Mouse (Mus musculus): Measurements from ENCODE around the gene Srebf2. TPM values are rescaled to one million over a fixed set of nuclear protein-coding genes. Genes with fewer than 3 reads are reported as not detected.

Gene Srebf2
- polyA plus RNA-seq, 1 experiment from 2014 or later: 200 TPM

DNA sequence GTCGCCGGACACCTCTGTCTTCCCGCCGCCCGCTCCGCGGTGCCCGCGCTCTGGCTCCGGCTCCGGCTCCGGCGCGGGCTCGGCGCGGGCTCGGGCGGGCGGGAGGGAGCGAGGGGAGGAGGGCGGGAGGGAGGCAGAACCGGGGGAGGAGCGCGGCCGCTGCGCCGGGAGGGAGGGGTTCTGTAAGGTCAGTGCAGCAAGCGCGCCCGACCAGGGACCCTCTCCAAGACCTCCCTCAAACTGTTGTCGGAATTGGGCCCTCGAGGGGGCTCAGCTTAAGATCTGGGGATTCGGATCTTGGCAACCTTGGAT lies 65.7 kb downstream of the Srebf2 start, which contains the start of gene Shisa8:
Gene Shisa8 (minus strand): TSS at position 64 of the 312 bp plus-strand sequence.
- Histone ChIP-seq H3K9ac (peak within 1 kb of the TSS; percentile 55), H3K4me1 (peaks cover 40% of the 10 kb centered on the region)

DNA sequence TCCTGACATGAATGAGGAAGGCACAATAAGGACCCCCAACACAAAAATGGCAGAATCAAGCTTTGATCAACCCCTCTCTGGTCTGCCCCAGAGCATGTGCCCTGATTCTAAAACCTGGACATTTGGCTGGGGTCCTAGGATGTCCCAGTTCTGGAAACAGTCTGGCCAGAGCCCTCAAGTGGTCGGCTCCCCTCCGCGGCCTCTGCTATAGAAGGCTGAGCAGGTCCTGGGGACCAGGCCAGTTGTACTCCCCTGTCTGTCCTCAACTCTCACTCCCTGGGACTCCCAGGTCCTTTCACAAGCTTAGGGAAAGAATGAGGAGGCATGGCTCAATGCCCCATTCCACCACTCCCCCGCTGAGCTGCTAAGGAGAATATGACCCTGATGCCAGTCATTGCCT lies 66.2 kb downstream of the Srebf2 start:
- WGBS: 9% methylated on average over 4 of the region's 4 CpGs

More for the DNA sequence above, 65.7 kb downstream of the Srebf2 start, which contains the start of gene Shisa8:
- no peak for ATAC-seq
- peak within 1 kb of the TSS; percentile 44 for H3K4me3 ChIP-seq
- peak within 1 kb of the TSS; percentile 70 for H3K4me2 ChIP-seq
- no peaks in the 10 kb centered on the region for H3K36me3 ChIP-seq (ENCODE audit: poor library complexity, severe bottlenecking)
- 0% methylated on average over 15 of the region's 34 CpGs for WGBS
- H3K9me3 ChIP-seq (replicated peaks): no peaks in the 10 kb centered on the region
- peaks cover 92% of the 10 kb centered on the region for H3K27me3 ChIP-seq
- no peak within 1 kb of the TSS for H3K27ac ChIP-seq

DNA sequence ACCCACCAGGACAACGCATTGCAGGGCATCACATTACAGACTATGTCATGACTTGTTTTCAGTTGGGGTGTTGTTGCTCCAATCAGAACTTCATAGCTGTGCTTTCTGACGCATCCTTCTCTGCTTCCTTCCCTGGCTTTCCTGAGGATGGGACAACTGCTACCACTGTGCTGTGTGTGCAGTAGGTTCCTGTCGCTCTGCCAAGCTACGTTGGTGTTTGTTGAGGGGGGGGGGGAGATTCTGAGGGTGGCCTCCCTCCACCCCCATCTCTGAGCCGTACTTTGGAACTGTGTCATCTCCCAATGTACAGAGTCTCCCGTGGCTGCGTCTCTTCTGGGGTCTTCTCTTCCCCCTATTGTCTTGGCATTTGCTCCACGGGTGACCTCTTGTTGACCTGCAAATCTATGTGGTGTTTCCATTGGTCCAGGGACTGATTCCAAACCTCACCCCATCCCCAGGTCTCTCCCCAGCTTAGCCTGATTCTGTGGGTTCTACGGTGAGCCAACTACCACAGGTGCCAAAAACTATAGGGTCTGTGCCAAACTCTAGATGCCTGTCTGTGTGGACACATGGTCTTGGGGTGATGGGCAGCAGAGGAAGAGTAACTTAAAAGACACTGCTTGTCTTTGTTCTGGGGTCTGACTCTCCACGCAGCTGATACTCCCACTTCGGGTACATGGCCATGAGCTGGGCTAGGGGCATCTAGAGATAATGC lies 68.5 kb downstream of the Srebf2 start:
- Histone ChIP-seq H3K27ac (no peak overlapping the region), H3K4me2 (peak overlapping the region; percentile 7; the same call in 1 of the 2 replicates), H3K4me1 (peaks cover 51% of the 10 kb centered on the region), H3K27me3 (peaks cover 71% of the 10 kb centered on the region), H3K4me3 (no peak overlapping the region), H3K9me3 (replicated peaks) (no peaks in the 10 kb centered on the region), H3K36me3 (ENCODE audit: poor library complexity, severe bottlenecking) (no peaks in the 10 kb centered on the region), H3K9ac (no peak overlapping the region)
- WGBS: 28% methylated on average over 11 of the region's 11 CpGs
- ATAC-seq: no peak

More for the DNA sequence above, 66.2 kb downstream of the Srebf2 start:
- no peaks in the 10 kb centered on the region for H3K9me3 ChIP-seq (replicated peaks)
- H3K4me3 ChIP-seq: no peak overlapping the region
- H3K4me1 ChIP-seq: peaks cover 40% of the 10 kb centered on the region
- peaks cover 87% of the 10 kb centered on the region for H3K27me3 ChIP-seq
- no peak overlapping the region; the same call in 1 of the 2 replicates for H3K4me2 ChIP-seq
- ATAC-seq: no peak
- no peaks in the 10 kb centered on the region for H3K36me3 ChIP-seq (ENCODE audit: poor library complexity, severe bottlenecking)
- no peak overlapping the region for H3K9ac ChIP-seq
- no peak overlapping the region for H3K27ac ChIP-seq

DNA sequence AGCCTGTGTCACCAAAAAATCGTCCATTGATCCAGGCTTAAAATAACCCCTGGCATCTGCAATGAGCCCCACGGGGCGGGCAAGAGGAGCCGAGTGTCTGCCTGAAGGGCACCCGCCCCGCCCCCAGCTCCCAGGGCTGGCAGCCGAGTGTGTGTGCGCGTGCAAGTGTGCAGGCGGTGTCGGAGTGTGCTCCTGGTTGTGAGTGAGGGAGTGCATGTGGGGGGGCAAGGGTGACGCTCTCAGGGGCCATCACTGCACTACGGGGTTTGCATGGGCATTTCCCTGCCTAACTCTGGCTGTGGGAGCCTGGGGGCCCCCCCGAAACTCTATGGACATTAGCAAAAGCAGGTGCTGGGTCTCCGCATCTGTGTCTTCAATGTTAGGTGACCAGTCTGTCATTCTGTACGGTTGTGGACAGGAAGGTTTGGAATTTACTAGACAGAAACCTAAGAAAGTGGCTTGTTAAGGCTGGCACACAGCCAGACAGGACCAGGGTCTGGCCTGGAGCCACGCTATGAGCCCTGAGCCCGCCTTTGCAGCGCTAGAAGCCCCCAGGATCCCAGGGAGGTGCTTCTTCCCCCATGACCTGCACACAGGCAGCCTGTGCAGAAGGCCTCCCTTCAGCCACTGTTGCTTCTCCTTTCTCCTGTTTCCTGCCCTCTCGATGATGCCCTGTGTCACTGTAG lies 69.3 kb downstream of the Srebf2 start:
- no peak overlapping the region for H3K27ac ChIP-seq
- H3K9ac ChIP-seq: 0 out of 2 replicates have a peak overlapping the region, but pooled peaks have one; percentile 17
- WGBS: 40% methylated on average over 20 of the region's 20 CpGs
- H3K36me3 ChIP-seq (ENCODE audit: poor library complexity, severe bottlenecking): no peaks in the 10 kb centered on the region
- no peak overlapping the region for H3K4me3 ChIP-seq
- ATAC-seq: peak; percentile 30; the same call in 1 of the 2 replicates
- no peaks in the 10 kb centered on the region for H3K9me3 ChIP-seq (replicated peaks)
- peak overlapping the region; percentile 7; the same call in 1 of the 2 replicates for H3K4me2 ChIP-seq
- peaks cover 58% of the 10 kb centered on the region for H3K4me1 ChIP-seq
- peaks cover 63% of the 10 kb centered on the region for H3K27me3 ChIP-seq

DNA sequence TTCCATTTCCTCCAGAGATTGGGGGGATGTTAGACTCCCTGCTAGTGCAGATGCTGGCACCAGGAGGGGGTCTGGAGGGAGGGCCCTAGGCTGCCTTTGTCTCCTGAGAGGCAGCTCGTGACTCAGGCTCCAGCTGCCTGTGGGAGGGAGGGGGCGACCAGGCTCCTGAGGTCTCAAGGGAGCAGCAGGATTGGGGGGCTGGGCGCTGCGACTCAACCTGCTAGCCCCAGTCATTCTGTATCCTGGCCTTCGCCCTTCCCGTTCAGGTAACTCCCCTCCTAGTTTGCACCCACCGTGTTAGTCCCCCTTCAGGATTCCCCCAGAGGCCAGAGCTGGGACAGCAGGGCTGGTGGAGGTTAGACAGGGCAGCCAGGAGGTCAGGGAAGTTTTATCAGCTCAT lies 70.1 kb downstream of the Srebf2 start:
- WGBS: 13% methylated on average over 7 of the region's 7 CpGs

DNA sequence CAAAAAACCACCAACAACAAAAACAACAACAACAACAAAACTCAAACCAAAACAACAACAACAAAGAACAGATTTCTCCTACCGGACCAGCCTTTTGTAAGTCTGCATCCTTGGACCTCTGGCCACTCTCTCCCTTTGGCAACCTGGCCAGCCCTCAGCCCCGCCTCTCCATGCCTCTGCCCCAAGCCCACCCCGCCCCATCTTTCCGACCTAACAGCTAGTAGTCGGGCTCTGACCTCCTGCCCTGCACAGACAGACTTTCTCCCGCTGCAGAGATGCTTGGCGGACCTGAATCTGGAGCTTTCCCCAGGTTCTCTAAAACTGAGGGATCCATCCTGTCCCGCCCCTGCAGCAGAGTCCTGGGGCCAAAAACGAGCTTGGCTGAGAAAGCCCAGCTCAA lies 71.0 kb downstream of the Srebf2 start:
- ATAC-seq: no peak
- H3K27ac ChIP-seq: no peak overlapping the region
- peaks cover 49% of the 10 kb centered on the region for H3K27me3 ChIP-seq
- no peak overlapping the region for H3K4me3 ChIP-seq
- H3K9me3 ChIP-seq (replicated peaks): no peaks in the 10 kb centered on the region
- H3K9ac ChIP-seq: no peak overlapping the region
- H3K4me2 ChIP-seq: no peak overlapping the region
- H3K36me3 ChIP-seq (ENCODE audit: poor library complexity, severe bottlenecking): no peaks in the 10 kb centered on the region
- WGBS: 32% methylated on average over 9 of the region's 9 CpGs
- peaks cover 41% of the 10 kb centered on the region for H3K4me1 ChIP-seq

More for the DNA sequence above, 70.1 kb downstream of the Srebf2 start:
- Histone ChIP-seq H3K9me3 (replicated peaks) (no peaks in the 10 kb centered on the region), H3K36me3 (ENCODE audit: poor library complexity, severe bottlenecking) (no peaks in the 10 kb centered on the region), H3K4me1 (peaks cover 51% of the 10 kb centered on the region), H3K4me2 (no peak overlapping the region), H3K9ac (no peak overlapping the region), H3K27ac (no peak overlapping the region), H3K4me3 (no peak overlapping the region), H3K27me3 (peaks cover 55% of the 10 kb centered on the region)
- ATAC-seq: peak; percentile 34; the same call in 1 of the 2 replicates

DNA sequence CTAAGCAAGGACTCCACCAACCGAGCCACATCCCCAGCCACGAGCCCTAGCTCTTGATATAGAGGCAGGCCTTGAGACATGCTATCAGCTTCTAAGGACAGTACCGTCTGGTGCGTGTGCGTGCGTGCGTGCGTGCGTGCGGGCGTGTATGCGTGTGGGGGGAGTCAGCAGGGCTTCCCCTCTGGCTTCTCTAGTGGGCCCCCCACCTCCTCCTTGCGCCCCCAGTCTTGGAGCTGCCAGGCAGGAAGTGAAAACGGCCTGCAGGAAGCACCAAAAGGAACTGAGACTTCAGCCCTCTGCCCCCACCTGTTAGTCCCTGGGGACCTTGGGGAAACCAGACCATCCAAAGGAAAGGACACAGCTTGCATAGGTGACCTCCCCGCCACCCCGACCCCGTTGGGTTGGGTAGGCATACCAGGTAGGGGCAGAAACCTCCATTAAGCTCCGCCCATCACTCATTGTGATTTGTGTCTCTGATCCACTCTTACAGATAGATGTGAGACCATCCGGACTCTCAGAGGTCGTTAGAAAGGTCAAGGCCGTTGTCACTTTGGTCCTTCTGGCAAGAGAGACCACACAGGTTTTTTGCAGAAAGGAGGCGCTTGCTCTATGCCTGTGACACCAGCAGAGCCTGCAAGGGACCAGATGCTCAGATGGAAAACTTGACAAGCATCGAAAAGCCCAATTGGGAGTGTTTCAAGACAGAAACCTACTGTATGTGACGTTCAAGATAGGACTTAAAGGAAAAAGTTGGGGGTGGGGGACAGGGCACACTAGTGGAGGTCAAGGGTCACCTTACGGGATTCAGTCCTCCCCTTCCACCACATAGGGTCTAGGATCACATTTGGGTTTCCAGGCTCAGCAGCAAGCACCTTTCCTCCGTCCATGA lies 72.0 kb downstream of the Srebf2 start:
- 82% methylated on average over 26 of the region's 26 CpGs for WGBS
- Histone ChIP-seq H3K4me1 (peaks cover 44% of the 10 kb centered on the region), H3K9ac (no peak overlapping the region), H3K4me3 (no peak overlapping the region), H3K4me2 (no peak overlapping the region), H3K36me3 (ENCODE audit: poor library complexity, severe bottlenecking) (no peaks in the 10 kb centered on the region), H3K27ac (no peak overlapping the region), H3K9me3 (replicated peaks) (no peaks in the 10 kb centered on the region), H3K27me3 (peaks cover 45% of the 10 kb centered on the region)
- ATAC-seq: no peak

DNA sequence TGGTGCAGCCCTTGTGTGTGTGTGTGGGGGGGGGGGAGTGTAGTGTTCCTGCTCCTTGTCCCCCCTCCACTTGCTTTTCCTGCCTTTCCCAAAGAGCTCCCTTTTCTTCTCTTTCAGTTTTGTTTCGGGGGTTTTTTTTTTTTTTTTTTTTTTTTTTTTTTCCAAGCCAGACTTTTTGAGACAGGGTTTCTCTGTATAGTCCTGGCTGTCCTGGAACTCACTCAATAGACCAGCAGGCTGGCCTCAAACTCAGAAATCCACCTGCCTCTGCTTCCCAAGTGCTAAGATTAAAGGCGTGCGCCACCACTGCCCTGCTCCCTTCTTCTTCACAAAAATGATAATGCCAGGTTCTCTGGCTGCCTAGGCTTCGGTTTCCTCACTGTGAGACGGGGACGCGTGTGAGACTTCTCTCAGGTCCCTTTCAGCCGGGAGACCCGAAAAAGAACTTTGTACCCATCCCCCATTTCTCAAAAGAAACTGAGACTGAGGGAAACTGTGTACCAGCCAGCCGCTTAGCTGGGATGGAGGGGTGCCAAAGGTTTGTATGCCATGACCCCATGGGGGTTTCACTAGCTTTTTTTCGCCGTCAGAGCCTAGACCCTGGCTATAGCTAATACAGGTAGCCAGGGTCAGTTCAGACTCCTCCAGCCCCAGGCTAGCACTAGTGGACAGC lies 73.2 kb downstream of the Srebf2 start:
- no peak overlapping the region for H3K9ac ChIP-seq
- H3K4me3 ChIP-seq: no peak overlapping the region
- no peak for ATAC-seq
- 54% methylated on average over 12 of the region's 12 CpGs for WGBS
- no peaks in the 10 kb centered on the region for H3K36me3 ChIP-seq (ENCODE audit: poor library complexity, severe bottlenecking)
- H3K9me3 ChIP-seq (replicated peaks): no peaks in the 10 kb centered on the region
- peaks cover 47% of the 10 kb centered on the region for H3K27me3 ChIP-seq
- H3K27ac ChIP-seq: no peak overlapping the region
- H3K4me1 ChIP-seq: peaks cover 51% of the 10 kb centered on the region
- no peak overlapping the region for H3K4me2 ChIP-seq

DNA sequence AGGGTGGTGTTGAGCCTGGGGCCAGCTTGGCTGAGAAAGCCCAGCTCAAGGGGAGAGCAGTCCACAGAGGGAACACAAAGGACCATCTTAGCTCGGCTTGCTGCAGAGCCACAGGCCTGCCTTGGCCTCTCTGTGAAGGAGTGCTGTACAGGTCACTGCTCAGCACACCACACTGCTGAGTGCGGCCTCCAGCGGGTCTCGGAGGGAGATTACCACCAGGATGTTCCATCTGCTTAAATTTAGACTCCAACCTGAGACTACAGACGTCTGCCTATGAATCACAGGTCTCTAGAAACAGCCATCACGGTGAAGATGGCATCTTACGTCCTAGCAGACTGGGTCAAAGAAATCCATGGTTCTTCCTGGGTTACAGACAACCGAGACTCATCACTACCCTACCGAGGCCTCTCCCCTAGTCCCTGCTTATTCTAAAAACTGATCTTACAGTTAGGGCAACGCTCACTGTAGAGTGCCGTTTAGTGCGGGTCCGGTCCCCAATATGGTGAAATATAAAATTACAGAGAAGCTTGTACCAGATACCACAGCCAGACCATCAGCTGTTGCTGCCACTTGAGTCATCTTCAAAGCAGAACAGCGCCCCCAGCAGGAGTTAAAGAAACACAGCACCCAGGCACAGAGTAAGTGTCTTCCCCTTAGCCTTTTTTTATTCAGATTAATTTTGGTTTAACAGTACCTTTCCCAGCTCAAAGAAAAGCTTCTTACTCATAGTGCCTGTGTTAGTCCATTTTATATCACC lies 74.3 kb downstream of the Srebf2 start:
- Histone ChIP-seq H3K9ac (no peak overlapping the region), H3K27ac (no peak overlapping the region), H3K9me3 (replicated peaks) (no peaks in the 10 kb centered on the region), H3K4me1 (peaks cover 40% of the 10 kb centered on the region), H3K4me2 (no peak overlapping the region), H3K27me3 (peaks cover 38% of the 10 kb centered on the region), H3K36me3 (ENCODE audit: poor library complexity, severe bottlenecking) (no peaks in the 10 kb centered on the region), H3K4me3 (no peak overlapping the region)
- WGBS: 61% methylated on average over 14 of the region's 14 CpGs
- no peak for ATAC-seq

DNA sequence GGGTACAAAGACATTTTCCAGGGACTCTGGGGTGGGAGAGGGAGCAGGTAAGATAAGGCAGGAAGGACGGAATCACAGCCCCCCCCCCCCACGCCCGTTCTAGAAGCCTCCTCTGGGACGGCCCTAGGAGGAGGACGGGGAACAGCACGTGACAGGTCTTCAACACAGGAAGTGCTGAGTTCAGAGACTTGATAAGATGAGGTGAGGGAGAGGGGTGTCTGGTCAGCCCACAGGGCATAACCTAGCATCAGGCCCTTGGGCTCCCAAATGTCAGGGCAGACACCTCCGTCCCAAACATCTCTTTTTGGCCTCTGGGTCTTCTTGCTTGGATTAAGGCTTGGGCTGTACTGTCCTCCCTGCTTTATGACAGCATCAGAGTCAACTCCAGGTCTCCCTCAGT lies 76.3 kb downstream of the Srebf2 start:
- no peak overlapping the region for H3K27ac ChIP-seq
- H3K4me3 ChIP-seq: no peak overlapping the region
- no peaks in the 10 kb centered on the region for H3K36me3 ChIP-seq (ENCODE audit: poor library complexity, severe bottlenecking)
- ATAC-seq: no peak
- H3K4me1 ChIP-seq: peaks cover 28% of the 10 kb centered on the region
- H3K4me2 ChIP-seq: peak overlapping the region; percentile 70; the same call in 1 of the 2 replicates
- no peaks in the 10 kb centered on the region for H3K9me3 ChIP-seq (replicated peaks)
- H3K9ac ChIP-seq: peak overlapping the region; percentile 62; the same call in 1 of the 2 replicates
- peaks cover 28% of the 10 kb centered on the region for H3K27me3 ChIP-seq
- 69% methylated on average over 7 of the region's 7 CpGs for WGBS
